Mouse (Mus musculus) G1E (cell line): ENCODE data around the gene Pfkfb3. TPM values are rescaled to one million over a fixed set of nuclear protein-coding genes. Genes with fewer than 3 reads are reported as not detected.

Experiments
- ATAC-seq: 2 replicates; pipeline ENCODE4 v1.8.0; 2016; ENCODE audit warnings: mild to moderate bottlenecking; ENCODE audit not compliant: insufficient number of reproducible peaks, poor library complexity, low FRiP score, severe bottlenecking; ENCODE audit errors: extremely low read depth
- DNase-seq: peaks from one replicate; pipeline ENCODE4 v3.0.0; 2012; ENCODE audit warnings: low spot score
- H3K27me3 ChIP-seq: 2 replicates; pipeline ENCODE4 v1.6.1; 2012; ENCODE audit warnings: mild to moderate bottlenecking, low read length, inconsistent platforms; ENCODE audit not compliant: insufficient read depth
- H3K36me3 ChIP-seq: replicated peaks from 2 replicates; pipeline ENCODE3; 2012; ENCODE audit warnings: mild to moderate bottlenecking, inconsistent platforms
- H3K4me1 ChIP-seq: 2 replicates; pipeline ENCODE4 v1.6.1; 2012; ENCODE audit warnings: low read depth, low read length, inconsistent platforms, mixed read lengths; ENCODE audit not compliant: insufficient read depth
- H3K4me3 ChIP-seq: 2 replicates; pipeline ENCODE4 v1.5.1; 2012; ENCODE audit warnings: low read depth, mild to moderate bottlenecking, inconsistent platforms, low read length, moderate library complexity, mixed read lengths
- H3K9me3 ChIP-seq: replicated peaks from 2 replicates; pipeline ENCODE4 v1.6.1; 2012; ENCODE audit warnings: inconsistent platforms
- CTCF ChIP-seq: IDR thresholded peaks from 2 replicates; pipeline ENCODE4 v1.5.1; 2012; ENCODE audit warnings: low read depth, low read length, inconsistent platforms, mixed read lengths
- GATA1 ChIP-seq: IDR thresholded peaks from 2 replicates; pipeline ENCODE4 v1.6.1; 2012; ENCODE audit warnings: borderline replicate concordance, low read length, inconsistent platforms, mixed read lengths
- GATA2 ChIP-seq: IDR thresholded peaks from 2 replicates; pipeline ENCODE4 v1.6.1; 2012; ENCODE audit warnings: low read depth, low read length, inconsistent platforms, borderline replicate concordance
- POLR2AphosphoS5 ChIP-seq: IDR thresholded peaks from 2 replicates; pipeline ENCODE4 v1.6.1; 2012; ENCODE audit warnings: low read depth, low read length, inconsistent platforms; ENCODE audit not compliant: insufficient replicate concordance
- TAL1 ChIP-seq: conservative IDR thresholded peaks from 2 replicates; pipeline ENCODE4 v1.6.1; 2012; ENCODE audit warnings: low read depth, low read length, inconsistent platforms, mixed read lengths
- polyA plus RNA-seq: library from polyadenylated mRNA; stranded (reverse); fragments of >175 nt; gene quantifications from 2 replicates; pipeline ENCODE4 v1.2.3, GENCODE M21; 2012
- total RNA-seq, 2 experiments: library from RNA; stranded (forward) in 1 of 2; stranded (reverse) in 1 of 2; fragments of 200-1000 nt in 1 of 2; fragments of >200 nt in 1 of 2; fragmentation: Nextera tagmentation in 1 of 2; gene quantifications; 2 replicates each; pipeline ENCODE4 v1.2.3; 2014 to 2017

Pfkfb3 gene
- total and polyA plus RNA-seq, 3 experiments, result 1.1 TPM; not detected in 2

GRCm38 (mm10) chr2:11500666-11501065 lies 53.2 kb downstream of the Pfkfb3 start:
- no peaks in the 10 kb centered on the region for H3K9me3 ChIP-seq
- TF ChIP-seq TAL1 (no peak), POLR2AphosphoS5 (no peak), CTCF (no peak), GATA1 (no peak), GATA2 (no peak)
- DNase-seq (no peak), ATAC-seq (no peak)
- peaks cover 16% of the 10 kb centered on the region; the same call in 1 of the 2 replicates for H3K27me3 ChIP-seq
- H3K4me1 ChIP-seq, result no peaks in the 10 kb centered on the region
- no peak overlapping the region for H3K4me3 ChIP-seq
- H3K36me3 ChIP-seq, result no peaks in the 10 kb centered on the region

- H3K4me1 ChIP-seq, result no peaks in the 10 kb centered on the region
- no peak for TF ChIP-seq CTCF
- no peak for TF ChIP-seq GATA2
- TF ChIP-seq POLR2AphosphoS5, result no peak
- no peak for TF ChIP-seq GATA1
- no peak for TF ChIP-seq TAL1
- DNase-seq (no peak), ATAC-seq (no peak)
- H3K36me3 ChIP-seq, result no peaks in the 10 kb centered on the region
- H3K9me3 ChIP-seq, result no peaks in the 10 kb centered on the region
- H3K4me3 ChIP-seq, result no peak overlapping the region
- peaks cover 3% of the 10 kb centered on the region; the same call in 1 of the 2 replicates for H3K27me3 ChIP-seq
Measured at GRCm38 (mm10) chr2:11496601-11497031, 57.3 kb downstream of the Pfkfb3 start.

- DNase-seq, result no peak
- H3K36me3 ChIP-seq, result no peaks in the 10 kb centered on the region
- no peak for ATAC-seq
- no peak overlapping the region for H3K4me3 ChIP-seq
- no peaks in the 10 kb centered on the region for H3K9me3 ChIP-seq
- H3K27me3 ChIP-seq, result no peaks in the 10 kb centered on the region
- H3K4me1 ChIP-seq, result no peaks in the 10 kb centered on the region
- TF ChIP-seq POLR2AphosphoS5, result no peak
- no peak for TF ChIP-seq GATA1
- no peak for TF ChIP-seq TAL1
- no peak for TF ChIP-seq CTCF
- TF ChIP-seq GATA2, result no peak
Measured at GRCm38 (mm10) chr2:11494841-11495255, 59.0 kb downstream of the Pfkfb3 start.

- ATAC-seq (no peak), DNase-seq (no peak)
- TF ChIP-seq CTCF, result no peak
- no peak for TF ChIP-seq GATA1
- TF ChIP-seq TAL1, result no peak
- no peak for TF ChIP-seq GATA2
- TF ChIP-seq POLR2AphosphoS5, result no peak
- Histone ChIP-seq H3K36me3 (no peaks in the 10 kb centered on the region), H3K4me1 (no peaks in the 10 kb centered on the region), H3K9me3 (no peaks in the 10 kb centered on the region), H3K27me3 (no peaks in the 10 kb centered on the region), H3K4me3 (no peak overlapping the region)
Measured at GRCm38 (mm10) chr2:11492855-11493254, 61.0 kb downstream of the Pfkfb3 start.

- Histone ChIP-seq H3K27me3 (no peaks in the 10 kb centered on the region), H3K36me3 (no peaks in the 10 kb centered on the region), H3K9me3 (no peaks in the 10 kb centered on the region), H3K4me3 (no peak overlapping the region), H3K4me1 (no peaks in the 10 kb centered on the region)
- TF ChIP-seq CTCF (no peak), GATA1 (no peak), POLR2AphosphoS5 (no peak), GATA2 (no peak), TAL1 (no peak)
- DNase-seq (no peak), ATAC-seq (no peak)
Measured at GRCm38 (mm10) chr2:11491471-11491870, 62.4 kb downstream of the Pfkfb3 start.

GRCm38 (mm10) chr2:11490554-11490953 lies 63.3 kb downstream of the Pfkfb3 start:
- Histone ChIP-seq H3K4me3 (no peak overlapping the region), H3K9me3 (no peaks in the 10 kb centered on the region), H3K4me1 (no peaks in the 10 kb centered on the region), H3K27me3 (no peaks in the 10 kb centered on the region), H3K36me3 (no peaks in the 10 kb centered on the region)
- DNase-seq, result no peak
- TF ChIP-seq CTCF, result no peak
- no peak for TF ChIP-seq POLR2AphosphoS5
- no peak for TF ChIP-seq GATA1
- TF ChIP-seq TAL1, result no peak
- no peak for TF ChIP-seq GATA2
- ATAC-seq, result no peak

GRCm38 (mm10) chr2:11483226-11483625 lies 70.7 kb downstream of the Pfkfb3 start:
- DNase-seq (no peak), ATAC-seq (no peak)
- Histone ChIP-seq H3K27me3 (no peaks in the 10 kb centered on the region), H3K4me1 (no peaks in the 10 kb centered on the region), H3K4me3 (no peak overlapping the region), H3K9me3 (no peaks in the 10 kb centered on the region), H3K36me3 (no peaks in the 10 kb centered on the region)
- no peak for TF ChIP-seq GATA1
- no peak for TF ChIP-seq TAL1
- TF ChIP-seq GATA2, result no peak
- TF ChIP-seq CTCF, result no peak
- no peak for TF ChIP-seq POLR2AphosphoS5
